Comparison of ENCODE assay signal across 7 mouse cellular contexts in the genomic region with DNA sequence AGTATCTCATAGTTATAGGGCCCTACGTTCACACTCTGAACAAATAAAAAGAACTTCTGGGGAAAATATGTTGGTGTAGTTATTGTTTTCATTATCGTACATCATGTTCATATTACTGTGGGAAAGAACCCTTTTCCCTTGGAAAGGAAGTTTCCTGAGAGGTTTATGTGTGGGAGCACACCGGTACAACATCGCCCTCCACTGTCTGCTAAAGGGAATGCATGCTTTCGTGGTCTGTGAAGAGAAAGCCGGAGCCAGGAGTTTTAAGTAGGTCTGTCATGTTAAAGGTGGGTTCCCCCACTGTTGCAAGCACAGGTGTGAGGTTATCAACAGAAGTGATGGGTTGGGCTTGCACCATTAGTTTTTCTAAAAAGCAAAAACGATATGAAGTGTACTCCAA.
A peak's percentile ranks its signal among the peaks of the same experiment; 100 is the strongest.
DNase-seq lines count a peak whose midpoint lies in the region; ATAC-seq lines count a peak whose summit lies in the region.

No protein-coding gene starts in this region.

- H3K4me3 ChIP-seq in kidney, embryonic 16.5 days (ENCODE audit: low read length) = no peak overlapping the region
- no peak overlapping the region for H3K4me3 ChIP-seq in limb, embryonic 11.5 days (ENCODE audit: low read depth, low read length)

- ATAC-seq in kidney, embryonic 16.5 days (ENCODE audit: low FRiP score, low TSS enrichment) = peak; percentile 62; the same call in 1 of the 2 replicates
- ATAC-seq in limb, embryonic 11.5 days (ENCODE audit: insufficient number of reproducible peaks, low FRiP score, low TSS enrichment, low read depth) = no peak

- no peak overlapping the region for H3K27ac ChIP-seq in kidney, embryonic 16.5 days (ENCODE audit: low read length)
- no peak overlapping the region for H3K27ac ChIP-seq in limb, embryonic 11.5 days (replicated peaks; ENCODE audit: low read depth, low read length)

- H3K9me3 ChIP-seq in kidney, embryonic 16.5 days (ENCODE audit: low read length) = no peaks in the 10 kb centered on the region
- H3K9me3 ChIP-seq in limb, embryonic 11.5 days (ENCODE audit: control insufficient read depth, low read length) = no peaks in the 10 kb centered on the region

- peak; percentile 43 to 46 for DNase-seq in urinary bladder, adult 18-20 months (ENCODE audit: low spot score in 2 of 2)
- no peak for DNase-seq in urinary bladder, postnatal 10 days (ENCODE audit: low spot score)
- DNase-seq in cerebellum, adult 11 months = peak; percentile 4
- peak; percentile 47 to 71 for DNase-seq in frontal cortex, postnatal 36 days (ENCODE audit: low spot score in 2 of 2)
- DNase-seq in limb, embryonic 11.5 days (ENCODE audit: low spot score) = peak; percentile 83
- DNase-seq in right cerebral cortex, postnatal 25 days = peak; percentile 59

- WGBS in kidney, embryonic 16.5 days = 6% methylated on average over 7 of the region's 7 CpGs
- WGBS in limb, embryonic 11.5 days = 24% methylated on average over 7 of the region's 7 CpGs

- H3K4me2 ChIP-seq in kidney, embryonic 16.5 days (replicated peaks; ENCODE audit: low read depth, low read length) = peak overlapping the region; percentile 27
- no peak overlapping the region for H3K4me2 ChIP-seq in limb, embryonic 11.5 days (ENCODE audit: low read depth, severe bottlenecking)

- H3K27me3 ChIP-seq in kidney, embryonic 16.5 days (ENCODE audit: insufficient read depth, low read length) = no peaks in the 10 kb centered on the region
- no peaks in the 10 kb centered on the region; the same call in 1 of the 2 replicates for H3K27me3 ChIP-seq in limb, embryonic 11.5 days (ENCODE audit: control insufficient read depth, insufficient read depth, low read length)

- H3K4me1 ChIP-seq in kidney, embryonic 16.5 days (ENCODE audit: insufficient read depth, low read length) = peaks cover 22% of the 10 kb centered on the region
- H3K4me1 ChIP-seq in limb, embryonic 11.5 days (ENCODE audit: control insufficient read depth, insufficient read depth, low read length) = peaks cover 9% of the 10 kb centered on the region

- no peak overlapping the region for H3K9ac ChIP-seq in kidney, embryonic 16.5 days (replicated peaks; ENCODE audit: low read length)
- H3K9ac ChIP-seq in limb, embryonic 11.5 days (ENCODE audit: low read length) = no peak overlapping the region

- H3K36me3 ChIP-seq in kidney, embryonic 16.5 days (ENCODE audit: insufficient read depth, low read length) = no peaks in the 10 kb centered on the region
- no peaks in the 10 kb centered on the region for H3K36me3 ChIP-seq in limb, embryonic 11.5 days (ENCODE audit: control insufficient read depth, insufficient read depth, low read length)
